In genomic region chr6:126161571-126162340, GRCm38 (mm10) we compare ENCODE assay signal across 8 mouse cellular contexts. TPM values are rescaled to one million over a fixed set of nuclear protein-coding genes. Genes with fewer than 3 reads are reported as not detected.
DNase-seq lines count a peak whose midpoint lies in the region; ATAC-seq and TF ChIP-seq lines count a peak whose summit lies in the region.

No protein-coding gene starts in this region.

- 0 out of 2 replicates have a peak, but pooled peaks cover 22% of the 10 kb centered on the region for H3K4me1 ChIP-seq in kidney, postnatal 0 days (replicated peaks; ENCODE audit: insufficient read depth, low read length)
- no peaks in the 10 kb centered on the region; the same call in 1 of the 2 replicates for H3K4me1 ChIP-seq in embryonic fibroblast, embryonic 13.5 days (ENCODE audit: control insufficient read depth, insufficient read depth, low read length)
- H3K4me1 ChIP-seq in hindbrain, embryonic 15.5 days (replicated peaks) = peaks cover 45% of the 10 kb centered on the region
- peaks cover 9% of the 10 kb centered on the region; the same call in 1 of the 2 replicates for H3K4me1 ChIP-seq in midbrain, postnatal 0 days (ENCODE audit: insufficient read depth, low read length)
- H3K4me1 ChIP-seq in lung, adult 2 months (ENCODE audit: control insufficient read depth, insufficient read depth, low read length) = peaks cover 3% of the 10 kb centered on the region

- WGBS in kidney, postnatal 0 days = 43% methylated on average over 8 of the region's 8 CpGs
- 58% methylated on average over 8 of the region's 8 CpGs for WGBS in hindbrain, embryonic 15.5 days
- 59% methylated on average over 8 of the region's 8 CpGs for WGBS in midbrain, postnatal 0 days
- WGBS in lung, adult 2 months = 41% methylated on average over 8 of the region's 8 CpGs

- H3K9ac ChIP-seq in kidney, postnatal 0 days (ENCODE audit: low read depth, low read length) = no peak overlapping the region
- no peak overlapping the region for H3K9ac ChIP-seq in hindbrain, embryonic 15.5 days
- H3K9ac ChIP-seq in midbrain, postnatal 0 days (replicated peaks; ENCODE audit: low read length, poor library complexity, severe bottlenecking) = no peak overlapping the region

- ATAC-seq in kidney, postnatal 0 days (replicated peaks; ENCODE audit: low FRiP score, low read depth) = no peak
- ATAC-seq in hindbrain, embryonic 15.5 days (ENCODE audit: low FRiP score, low read depth) = 0 out of 2 replicates have a peak, but pooled peaks have one; percentile 4
- ATAC-seq in midbrain, postnatal 0 days (ENCODE audit: low FRiP score) = no peak

- H3K27me3 ChIP-seq in kidney, postnatal 0 days (ENCODE audit: insufficient read depth, low read length) = no peaks in the 10 kb centered on the region
- H3K27me3 ChIP-seq in hindbrain, embryonic 15.5 days = peaks cover 60% of the 10 kb centered on the region
- peaks cover 58% of the 10 kb centered on the region for H3K27me3 ChIP-seq in midbrain, postnatal 0 days (ENCODE audit: insufficient read depth, low read length)

- DNase-seq in kidney, postnatal 0 days (ENCODE audit: low spot score) = peak; percentile 68
- no peak for DNase-seq in kidney, adult 8-10 months
- no peak for DNase-seq in midbrain, postnatal 0 days (ENCODE audit: low spot score)
- DNase-seq in frontal cortex, adult 2 months (ENCODE audit: extremely low spot score in 1 of 2, low spot score in 1 of 2) = no peak
- no peak for DNase-seq in left cerebral cortex, adult 18-20 months (ENCODE audit: low spot score in 2 of 2)
- no peak for DNase-seq in lung, adult 2 months

- TF ChIP-seq POLR2A in embryonic fibroblast, embryonic 13.5 days (IDR thresholded peaks at IDR 0.05; ENCODE audit: low read depth, low read length) = no peak
- TF ChIP-seq POLR2A in lung, adult 2 months (IDR thresholded peaks at IDR 0.05; ENCODE audit: borderline replicate concordance, extremely low read depth, low read depth, low read length) = no peak

- TF ChIP-seq CTCF in kidney, postnatal 0 days (IDR thresholded peaks at IDR 0.05; ENCODE audit: low read depth) = peak; percentile 42; the same call in 1 of the 2 replicates
- TF ChIP-seq CTCF in embryonic fibroblast, embryonic 13.5 days (IDR thresholded peaks at IDR 0.05; ENCODE audit: borderline replicate concordance, insufficient read depth, low read length) = no peak
- TF ChIP-seq CTCF in midbrain, postnatal 0 days (IDR thresholded peaks at IDR 0.05) = peak; percentile 41
- no peak for TF ChIP-seq CTCF in lung, adult 2 months (IDR thresholded peaks at IDR 0.05; ENCODE audit: insufficient read depth, low read length)

- no peaks in the 10 kb centered on the region for H3K9me3 ChIP-seq in kidney, postnatal 0 days (replicated peaks; ENCODE audit: low read length)
- no peaks in the 10 kb centered on the region for H3K9me3 ChIP-seq in hindbrain, embryonic 15.5 days
- no peaks in the 10 kb centered on the region for H3K9me3 ChIP-seq in midbrain, postnatal 0 days (ENCODE audit: low read length)

- H3K4me2 ChIP-seq in kidney, postnatal 0 days (ENCODE audit: low read length) = peak overlapping the region; percentile 89
- H3K4me2 ChIP-seq in hindbrain, embryonic 15.5 days = peak overlapping the region; percentile 71
- no peak overlapping the region for H3K4me2 ChIP-seq in midbrain, postnatal 0 days (ENCODE audit: low read depth, low read length, poor library complexity, severe bottlenecking)

- H3K4me3 ChIP-seq in kidney, postnatal 0 days (replicated peaks; ENCODE audit: low read depth, low read length) = peak overlapping the region; percentile 47
- 0 out of 2 replicates have a peak overlapping the region, but pooled peaks have one; percentile 34 for H3K4me3 ChIP-seq in embryonic fibroblast, embryonic 13.5 days (ENCODE audit: insufficient read depth, low read length)
- no peak overlapping the region for H3K4me3 ChIP-seq in hindbrain, embryonic 15.5 days
- H3K4me3 ChIP-seq in midbrain, postnatal 0 days (ENCODE audit: low read depth, low read length) = no peak overlapping the region; the same call in 1 of the 2 replicates
- H3K4me3 ChIP-seq in lung, adult 2 months (replicated peaks; ENCODE audit: extremely low read depth, low read depth, low read length) = no peak overlapping the region

- H3K27ac ChIP-seq in kidney, postnatal 0 days = no peak overlapping the region
- H3K27ac ChIP-seq in embryonic fibroblast, embryonic 13.5 days (ENCODE audit: insufficient read depth, low read length) = no peak overlapping the region
- H3K27ac ChIP-seq in hindbrain, embryonic 15.5 days (replicated peaks) = no peak overlapping the region
- H3K27ac ChIP-seq in midbrain, postnatal 0 days (ENCODE audit: low read depth, low read length) = no peak overlapping the region

- H3K36me3 ChIP-seq in kidney, postnatal 0 days (ENCODE audit: insufficient read depth, low read length) = no peaks in the 10 kb centered on the region
- H3K36me3 ChIP-seq in hindbrain, embryonic 15.5 days = no peaks in the 10 kb centered on the region
- no peaks in the 10 kb centered on the region for H3K36me3 ChIP-seq in midbrain, postnatal 0 days (ENCODE audit: insufficient read depth, low read length)

RNA-seq across cellular contexts. Expression of gene Ntf3, which starts 5.0 kb away (rescaled TPM):
- polyA plus RNA-seq in kidney, postnatal 0 days (2015; fragmentation: Nextera tagmentation; extraction: Ambion mirVana) = 14.6 TPM in 2 replicates
- 8.0 and 9.1 TPM in 2 replicates for polyA plus RNA-seq in embryonic fibroblast, embryonic 13.5 days (2011; ENCODE audit: insufficient read length, low read depth, missing spikeins)
- polyA plus RNA-seq in hindbrain, embryonic 15.5 days (2015; fragmentation: Nextera tagmentation; extraction: Ambion mirVana) = 3.8 TPM in 2 replicates
- total RNA-seq in midbrain, postnatal 0 days (2014; rRNA removed) = 3.0 and 3.4 TPM in 2 replicates
- 2.3 and 2.7 TPM in 2 replicates for polyA plus RNA-seq in midbrain, postnatal 0 days (2015; fragmentation: Nextera tagmentation; extraction: Ambion mirVana)
- polyA plus RNA-seq in frontal cortex, adult 2 months (2012; rRNA removed) = 0.76 and 1.5 TPM in 2 replicates
- total RNA-seq in left cerebral cortex, adult 18-20 months (2021) = 1 to 10 TPM; 2.5 to 2.8 TPM
- 1.5 and 1.7 TPM in 2 replicates for polyA plus RNA-seq in lung, adult 2 months (2012; rRNA removed)

Comparison
In these comparisons a context has a peak if more than half of its experiments do, and no peak if none do; other contexts are left out.
1. H3K4me3 ChIP-seq: peak in kidney, postnatal 0 days (single experiment) and embryonic fibroblast, embryonic 13.5 days (single experiment); none in hindbrain, embryonic 15.5 days (single experiment), midbrain, postnatal 0 days (single experiment) and lung, adult 2 months (single experiment).
2. CTCF ChIP-seq: peak in kidney, postnatal 0 days (single experiment) and midbrain, postnatal 0 days (single experiment); none in embryonic fibroblast, embryonic 13.5 days (single experiment) and lung, adult 2 months (single experiment).